Mouse (Mus musculus) spleen, adult 2 months (tissue): ENCODE measurements around the gene Cdc73.

Experiments
- CTCF ChIP-seq: fragments of 200-500 bp; IDR thresholded peaks from 2 replicates; pipeline ENCODE4 v1.5.1; 2011; ENCODE audit warnings: mild to moderate bottlenecking, inconsistent platforms; ENCODE audit not compliant: insufficient read depth, insufficient read length, insufficient replicate concordance; ENCODE audit errors: extremely low read depth
- POLR2A ChIP-seq: fragments of 200-500 bp; IDR thresholded peaks from 2 replicates; pipeline ENCODE4 v1.6.1; 2011; ENCODE audit warnings: low read depth, low read length, inconsistent platforms

- TF ChIP-seq POLR2A: no peak
- no peak for TF ChIP-seq CTCF
Observed at GRCm38 (mm10) chr1:143741331-143741730, 38.6 kb upstream of the Cdc73 start.
